8 mouse cellular contexts compared by ENCODE assay signal in the genomic region with DNA sequence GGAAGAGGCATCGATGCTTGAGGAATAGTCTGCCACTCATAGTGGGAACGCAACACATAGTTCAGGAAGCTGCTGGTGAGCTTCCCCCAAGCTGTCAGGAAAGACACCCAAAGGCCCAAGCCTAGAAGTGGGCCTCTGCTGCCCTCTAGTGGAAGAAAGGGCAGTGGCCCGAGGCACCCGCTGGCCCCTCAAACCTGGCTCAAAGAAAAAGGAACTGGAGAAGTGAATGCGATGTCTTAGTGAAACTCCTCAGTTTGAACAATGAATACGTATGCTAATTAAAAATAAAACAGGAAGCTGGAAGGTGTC. TPM values are rescaled to one million over a fixed set of nuclear protein-coding genes. Genes with fewer than 3 reads are reported as not detected.
DNase-seq lines count a peak whose midpoint lies in the region; ATAC-seq and TF ChIP-seq lines count a peak whose summit lies in the region.

No protein-coding gene starts in this region.

- peak; percentile 82 for DNase-seq in 416B (ENCODE audit: low read depth)
- DNase-seq in adrenal gland, postnatal 36 days = peak; percentile 86 to 90
- peak; percentile 87 to 92 for DNase-seq in heart, adult 2 months
- peak; percentile 68 to 83 for DNase-seq in natural killer cell, adult 2 months (ENCODE audit: low spot score in 2 of 2)

- H3K27ac ChIP-seq in embryonic facial prominence, embryonic 12.5 days = no peak overlapping the region
- H3K27ac ChIP-seq in heart, adult 2 months = no peak overlapping the region
- 0 out of 2 replicates have a peak overlapping the region, but pooled peaks have one; percentile 19 for H3K27ac ChIP-seq in kidney, embryonic 15.5 days
- no peak overlapping the region for H3K27ac ChIP-seq in liver, embryonic 12.5 days
- H3K27ac ChIP-seq in stomach, embryonic 14.5 days (ENCODE audit: low read length) = no peak overlapping the region

- no peak overlapping the region for H3K9ac ChIP-seq in embryonic facial prominence, embryonic 12.5 days
- peak overlapping the region; percentile 27 for H3K9ac ChIP-seq in heart, adult 2 months (ENCODE audit: low read depth, low read length)
- no peak overlapping the region for H3K9ac ChIP-seq in kidney, embryonic 15.5 days
- H3K9ac ChIP-seq in liver, embryonic 12.5 days = no peak overlapping the region
- H3K9ac ChIP-seq in stomach, embryonic 14.5 days (replicated peaks; ENCODE audit: low read depth, low read length) = no peak overlapping the region

- no peak overlapping the region for H3K4me3 ChIP-seq in embryonic facial prominence, embryonic 12.5 days
- H3K4me3 ChIP-seq in heart, adult 2 months = no peak overlapping the region
- H3K4me3 ChIP-seq in kidney, embryonic 15.5 days (replicated peaks) = no peak overlapping the region
- H3K4me3 ChIP-seq in liver, embryonic 12.5 days = no peak overlapping the region
- no peak overlapping the region for H3K4me3 ChIP-seq in stomach, embryonic 14.5 days (ENCODE audit: low read depth, low read length)

- no peaks in the 10 kb centered on the region for H3K79me2 ChIP-seq in heart, adult 2 months (replicated peaks; ENCODE audit: control insufficient read depth, insufficient read depth, low read length)

- TF ChIP-seq EP300 in heart, adult 2 months (IDR thresholded peaks at IDR 0.05; ENCODE audit: insufficient read depth, low read depth, low read length) = peak; percentile 98

- WGBS in embryonic facial prominence, embryonic 12.5 days = 3% methylated on average over 6 of the region's 6 CpGs
- WGBS in heart, adult 2 months = under 1% methylated on average over 6 of the region's 6 CpGs
- 4% methylated on average over 6 of the region's 6 CpGs for WGBS in kidney, embryonic 15.5 days
- under 1% methylated on average over 6 of the region's 6 CpGs for WGBS in liver, embryonic 12.5 days (ENCODE audit: insufficient replicate concordance)
- WGBS in stomach, embryonic 14.5 days = 3% methylated on average over 6 of the region's 6 CpGs

- peaks cover 6% of the 10 kb centered on the region for H3K4me1 ChIP-seq in embryonic facial prominence, embryonic 12.5 days
- peaks cover 7% of the 10 kb centered on the region for H3K4me1 ChIP-seq in heart, adult 2 months (ENCODE audit: control insufficient read depth, insufficient read depth, low read length)
- peaks cover 33% of the 10 kb centered on the region for H3K4me1 ChIP-seq in kidney, embryonic 15.5 days
- peaks cover 32% of the 10 kb centered on the region for H3K4me1 ChIP-seq in liver, embryonic 12.5 days
- H3K4me1 ChIP-seq in stomach, embryonic 14.5 days (ENCODE audit: control insufficient read depth, insufficient read depth, low read length) = peaks cover 7% of the 10 kb centered on the region; the same call in 1 of the 2 replicates

- no peaks in the 10 kb centered on the region for H3K36me3 ChIP-seq in embryonic facial prominence, embryonic 12.5 days
- no peaks in the 10 kb centered on the region for H3K36me3 ChIP-seq in heart, adult 2 months (ENCODE audit: control insufficient read depth, insufficient read depth, low read length)
- H3K36me3 ChIP-seq in kidney, embryonic 15.5 days = no peaks in the 10 kb centered on the region
- no peaks in the 10 kb centered on the region for H3K36me3 ChIP-seq in liver, embryonic 12.5 days
- H3K36me3 ChIP-seq in stomach, embryonic 14.5 days (ENCODE audit: control insufficient read depth, insufficient read depth, low read length) = no peaks in the 10 kb centered on the region

- peak overlapping the region; percentile 26; the same call in 1 of the 2 replicates for H3K4me2 ChIP-seq in embryonic facial prominence, embryonic 12.5 days (replicated peaks)
- peak overlapping the region; percentile 46 for H3K4me2 ChIP-seq in kidney, embryonic 15.5 days
- peak overlapping the region; percentile 37 for H3K4me2 ChIP-seq in liver, embryonic 12.5 days
- H3K4me2 ChIP-seq in stomach, embryonic 14.5 days (replicated peaks; ENCODE audit: low read depth, low read length) = peak overlapping the region; percentile 19

- no peak; the same call in 1 of the 2 replicates for TF ChIP-seq CTCF in heart, adult 2 months (IDR thresholded peaks at IDR 0.05)

- H3K27me3 ChIP-seq in embryonic facial prominence, embryonic 12.5 days = peaks cover 3% of the 10 kb centered on the region; the same call in 1 of the 2 replicates
- no peaks in the 10 kb centered on the region for H3K27me3 ChIP-seq in heart, adult 2 months (ENCODE audit: control insufficient read depth, insufficient read depth, low read length)
- H3K27me3 ChIP-seq in kidney, embryonic 15.5 days = 0 out of 2 replicates have a peak, but pooled peaks cover 7% of the 10 kb centered on the region
- peaks cover 37% of the 10 kb centered on the region for H3K27me3 ChIP-seq in liver, embryonic 12.5 days (replicated peaks)
- H3K27me3 ChIP-seq in stomach, embryonic 14.5 days (ENCODE audit: control insufficient read depth, insufficient read depth, low read length) = no peaks in the 10 kb centered on the region

- peak; percentile 27; the same call in 1 of the 2 replicates for TF ChIP-seq POLR2A in heart, adult 2 months (IDR thresholded peaks at IDR 0.05; ENCODE audit: insufficient read depth, low read depth, low read length)

- no peaks in the 10 kb centered on the region for H3K9me3 ChIP-seq in embryonic facial prominence, embryonic 12.5 days
- H3K9me3 ChIP-seq in kidney, embryonic 15.5 days (replicated peaks) = no peaks in the 10 kb centered on the region
- no peaks in the 10 kb centered on the region for H3K9me3 ChIP-seq in liver, embryonic 12.5 days (replicated peaks)
- no peaks in the 10 kb centered on the region for H3K9me3 ChIP-seq in stomach, embryonic 14.5 days (ENCODE audit: control insufficient read depth, low read depth, low read length)

- no peak for ATAC-seq in embryonic facial prominence, embryonic 12.5 days (ENCODE audit: insufficient number of reproducible peaks, insufficient read depth, low FRiP score, low TSS enrichment)
- ATAC-seq in kidney, embryonic 15.5 days (replicated peaks; ENCODE audit: low FRiP score) = no peak
- ATAC-seq in liver, embryonic 12.5 days = no peak
- ATAC-seq in stomach, embryonic 14.5 days (ENCODE audit: insufficient number of reproducible peaks, insufficient read depth, low FRiP score, low read depth) = no peak

- intact Hi-C loops in heart, adult 2 months (cut with DNase I) = loop anchor here (1.0 to 10.0 kb wide), 5 partner anchors 63 to 323 kb away; partner anchors contain the start of genes Def6 and Rpl10a

RNA-seq across cellular contexts. Expression of gene Armc12, which starts 2.6 kb away (rescaled TPM):
- total RNA-seq in adrenal gland, postnatal 36 days (2021) = not detected
- not detected in 2 replicates for polyA plus RNA-seq in embryonic facial prominence, embryonic 12.5 days (2016; fragmentation: Nextera tagmentation; extraction: Ambion mirVana)
- not detected for total RNA-seq in heart, adult 2 months (2021)
- 0.33 and 0.47 TPM in 2 replicates for polyA plus RNA-seq in heart, adult 2 months (2012; rRNA removed)
- not detected in 2 replicates for polyA plus RNA-seq in kidney, embryonic 15.5 days (2015; fragmentation: Nextera tagmentation; extraction: Ambion mirVana)
- polyA plus RNA-seq in liver, embryonic 12.5 days (2016; fragmentation: Nextera tagmentation; extraction: Ambion mirVana) = not detected in 2 replicates
- polyA plus RNA-seq in stomach, embryonic 14.5 days (2014; fragmentation: Nextera tagmentation; extraction: Ambion mirVana) = not detected in 2 replicates

RNA-seq across cellular contexts. Expression of gene Fkbp5, which starts 10.7 kb away (rescaled TPM):
- total RNA-seq in adrenal gland, postnatal 36 days (2021) = 100 to 1,000 TPM in 1 of 2 experiments, 10 to 100 TPM in 1; 52.5 to 126 TPM
- 33.8 and 38.8 TPM in 2 replicates for polyA plus RNA-seq in embryonic facial prominence, embryonic 12.5 days (2016; fragmentation: Nextera tagmentation; extraction: Ambion mirVana)
- 10 to 100 TPM; 63.3 to 70.2 TPM for total RNA-seq in heart, adult 2 months (2021)
- polyA plus RNA-seq in heart, adult 2 months (2012; rRNA removed) = 7.8 and 8.5 TPM in 2 replicates
- 31.1 and 35.0 TPM in 2 replicates for polyA plus RNA-seq in kidney, embryonic 15.5 days (2015; fragmentation: Nextera tagmentation; extraction: Ambion mirVana)
- polyA plus RNA-seq in liver, embryonic 12.5 days (2016; fragmentation: Nextera tagmentation; extraction: Ambion mirVana) = 16.6 and 17.0 TPM in 2 replicates
- 7.1 TPM in 2 replicates for polyA plus RNA-seq in stomach, embryonic 14.5 days (2014; fragmentation: Nextera tagmentation; extraction: Ambion mirVana)

RNA-seq across cellular contexts. Expression of gene Clpsl2, which starts 21.2 kb away (rescaled TPM):
- total RNA-seq in adrenal gland, postnatal 36 days (2021) = not detected
- not detected in 2 replicates for polyA plus RNA-seq in embryonic facial prominence, embryonic 12.5 days (2016; fragmentation: Nextera tagmentation; extraction: Ambion mirVana)
- total RNA-seq in heart, adult 2 months (2021) = not detected
- polyA plus RNA-seq in heart, adult 2 months (2012; rRNA removed) = not detected in 2 replicates
- polyA plus RNA-seq in kidney, embryonic 15.5 days (2015; fragmentation: Nextera tagmentation; extraction: Ambion mirVana) = not detected in 2 replicates
- polyA plus RNA-seq in liver, embryonic 12.5 days (2016; fragmentation: Nextera tagmentation; extraction: Ambion mirVana) = not detected in 2 replicates
- polyA plus RNA-seq in stomach, embryonic 14.5 days (2014; fragmentation: Nextera tagmentation; extraction: Ambion mirVana) = not detected in 2 replicates

RNA-seq across cellular contexts. Expression of gene Clps, which starts 32.6 kb away (rescaled TPM):
- total RNA-seq in adrenal gland, postnatal 36 days (2021) = not detected
- not detected in 2 replicates for polyA plus RNA-seq in embryonic facial prominence, embryonic 12.5 days (2016; fragmentation: Nextera tagmentation; extraction: Ambion mirVana)
- total RNA-seq in heart, adult 2 months (2021) = not detected
- 0.90 and 2.0 TPM in 2 replicates for polyA plus RNA-seq in heart, adult 2 months (2012; rRNA removed)
- polyA plus RNA-seq in kidney, embryonic 15.5 days (2015; fragmentation: Nextera tagmentation; extraction: Ambion mirVana) = 0.78 and 2.6 TPM in 2 replicates
- 2.3 and 3.6 TPM in 2 replicates for polyA plus RNA-seq in liver, embryonic 12.5 days (2016; fragmentation: Nextera tagmentation; extraction: Ambion mirVana)
- 47.2 and 236 TPM in 2 replicates for polyA plus RNA-seq in stomach, embryonic 14.5 days (2014; fragmentation: Nextera tagmentation; extraction: Ambion mirVana)

RNA-seq across cellular contexts. Expression of gene Lhfpl5, which starts 47.4 kb away (rescaled TPM):
- 1 to 10 TPM; 1.3 to 1.8 TPM for total RNA-seq in adrenal gland, postnatal 36 days (2021)
- polyA plus RNA-seq in embryonic facial prominence, embryonic 12.5 days (2016; fragmentation: Nextera tagmentation; extraction: Ambion mirVana) = 0.60 and 0.84 TPM in 2 replicates
- not detected for total RNA-seq in heart, adult 2 months (2021)
- polyA plus RNA-seq in heart, adult 2 months (2012; rRNA removed) = 0.18 and 0.20 TPM in 2 replicates
- 0.54 and 0.91 TPM in 2 replicates for polyA plus RNA-seq in kidney, embryonic 15.5 days (2015; fragmentation: Nextera tagmentation; extraction: Ambion mirVana)
- polyA plus RNA-seq in liver, embryonic 12.5 days (2016; fragmentation: Nextera tagmentation; extraction: Ambion mirVana) = 0.16 and 0.32 TPM in 2 replicates
- polyA plus RNA-seq in stomach, embryonic 14.5 days (2014; fragmentation: Nextera tagmentation; extraction: Ambion mirVana) = 1.5 TPM in 2 replicates
